Mouse (Mus musculus) adrenal gland, postnatal 25 days (tissue): ENCODE measurements at regions not wholly inside any gene's neighbourhood (a gene's known extent, or its start where the extent isn't known, plus 50 kb on each side); places are given as distances from the start of the nearest gene placed in this dataset.

Source experiments
- DNase-seq: peaks from one replicate; pipeline ENCODE4 v3.0.0; 2021; ENCODE audit warnings: mixed read lengths

- no peak for DNase-seq
These were observed 65.3 kb upstream of the Parp11 start for GRCm38 (mm10) chr6:127381148-127381888.

GRCm38 (mm10) chr6:127391258-127392011 lies 55.2 kb upstream of the Parp11 start:
- DNase-seq: no peak

GRCm38 (mm10) chr6:127392012-127392798 lies 54.4 kb upstream of the Parp11 start:
- no peak for DNase-seq

GRCm38 (mm10) chr6:127392799-127393172 lies 53.9 kb upstream of the Parp11 start:
- DNase-seq: no peak

- DNase-seq: no peak
These were observed 52.6 kb upstream of the Parp11 start for GRCm38 (mm10) chr6:127393907-127394600.
